Mouse (Mus musculus) bone marrow, adult 2 months (tissue): ENCODE measurements at regions not wholly inside any gene's neighbourhood (a gene's known extent, or its start where the extent isn't known, plus 50 kb on each side); places are given as distances from the start of the nearest gene placed in this dataset.

ENCODE experiments used
- CTCF ChIP-seq: fragments of 200-500 bp; IDR thresholded peaks from 2 replicates; pipeline ENCODE4 v1.5.1; 2011; ENCODE audit warnings: low read length, control low read depth; ENCODE audit not compliant: control insufficient read depth, insufficient read depth
- POLR2A ChIP-seq: fragments of 200-500 bp; IDR thresholded peaks from 2 replicates; pipeline ENCODE4 v1.6.1; 2011; ENCODE audit warnings: low read depth, mild to moderate bottlenecking, control low read depth, low read length, borderline replicate concordance; ENCODE audit not compliant: control insufficient read depth

GRCm38 (mm10) chr1:92703903-92704302, 55.3 kb upstream of the Otos start:
- TF ChIP-seq CTCF (no peak), POLR2A (no peak)
